Mouse (Mus musculus) cortical plate, adult 2 months (tissue): ENCODE measurements around the gene Tmco2. TPM values are rescaled to one million over a fixed set of nuclear protein-coding genes. Genes with fewer than 3 reads are reported as not detected.

Experiments used
- H3K27ac ChIP-seq: fragments of 200-500 bp; 2 replicates; pipeline ENCODE4 v1.5.1; 2012; ENCODE audit warnings: low read length, control low read depth, inconsistent platforms; ENCODE audit not compliant: insufficient read depth
- H3K4me1 ChIP-seq: fragments of 200-500 bp; 2 replicates; pipeline ENCODE4 v1.6.1; 2011; ENCODE audit warnings: low read length; ENCODE audit not compliant: control insufficient read depth, insufficient read depth
- H3K4me3 ChIP-seq: fragments of 200-500 bp; 2 replicates; pipeline ENCODE4 v1.5.1; 2011; ENCODE audit warnings: mild to moderate bottlenecking, low read length, control low read depth; ENCODE audit not compliant: insufficient read depth
- CTCF ChIP-seq: fragments of 200-500 bp; IDR thresholded peaks from 2 replicates; pipeline ENCODE4 v1.5.1; 2011; ENCODE audit warnings: mild to moderate bottlenecking, control low read depth, low read length; ENCODE audit not compliant: insufficient read depth; ENCODE audit errors: extremely low read depth
- POLR2A ChIP-seq: fragments of 200-500 bp; IDR thresholded peaks from 2 replicates; pipeline ENCODE4 v1.6.1; 2011; ENCODE audit warnings: mild to moderate bottlenecking, low read length, control low read depth; ENCODE audit not compliant: insufficient read depth; ENCODE audit errors: extremely low read depth
- polyA plus RNA-seq: library from polyadenylated mRNA; depleted of rRNA; stranded (reverse); fragments of >200 nt; gene quantifications from 2 replicates; pipeline ENCODE4 v1.2.3, GENCODE M21; 2012; rRNA removed

Tmco2 gene
- polyA plus RNA-seq, 1 experiment: not detected

- no peak for TF ChIP-seq CTCF
- no peak for TF ChIP-seq POLR2A
- no peak overlapping the region for H3K27ac ChIP-seq
Observed at GRCm38 (mm10) chr4:121057032-121057431, 52.0 kb downstream of the Tmco2 start.

GRCm38 (mm10) chr4:121056342-121056741 lies 52.7 kb downstream of the Tmco2 start:
- TF ChIP-seq CTCF (peak; percentile 61), POLR2A (no peak)
- Histone ChIP-seq H3K4me3 (no peak overlapping the region), H3K27ac (no peak overlapping the region), H3K4me1 (no peaks in the 10 kb centered on the region)

More at GRCm38 (mm10) chr4:121057032-121057431, 52.0 kb downstream of the Tmco2 start:
- Histone ChIP-seq H3K4me1 (no peaks in the 10 kb centered on the region), H3K4me3 (no peak overlapping the region)

Other genes starting within 250 kb of the Tmco2 start
- 11.3 and 12.2 TPM in 2 replicates for gene Exo5, start 184.2 kb downstream of the Tmco2 start, polyA plus RNA-seq
- 1.5 and 2.2 TPM in 2 replicates for gene Zfp69, start 157.5 kb downstream of the Tmco2 start, polyA plus RNA-seq
- 100 and 101 TPM in 2 replicates for gene Smap2, start 92.0 kb downstream of the Tmco2 start, polyA plus RNA-seq
- gene Col9a2, start 69.8 kb downstream of the Tmco2 start, polyA plus RNA-seq: 5.3 and 5.6 TPM in 2 replicates
- 20.4 and 22.0 TPM in 2 replicates for gene Zmpste24, start 11.0 kb downstream of the Tmco2 start, polyA plus RNA-seq
- 14.1 and 15.4 TPM in 2 replicates for gene Rlf, start 105.9 kb upstream of the Tmco2 start, polyA plus RNA-seq
- gene Gm12888, start 215.7 kb upstream of the Tmco2 start, polyA plus RNA-seq: not detected in 2 replicates